Mouse (Mus musculus) forebrain, embryonic 11.5 days (tissue): ENCODE data around the gene Cipc. TPM values are rescaled to one million over a fixed set of nuclear protein-coding genes. Genes with fewer than 3 reads are reported as not detected.

Source experiments
- ATAC-seq: fragments of 200-750 bp; cut with Nextera tagmentation; replicated peaks from 2 replicates; pipeline ENCODE4 v1.8.0; 2017; ENCODE audit warnings: moderate TSS enrichment; ENCODE audit not compliant: low FRiP score
- DNase-seq: peaks from one replicate; pipeline ENCODE4 v3.0.0-alpha.2; 2017; ENCODE audit warnings: low spot score
- H3K27ac ChIP-seq: fragments of 300-500 bp; sonication (generic); 2 replicates; pipeline ENCODE4 v1.5.1; 2014; ENCODE audit warnings: low read depth, low read length
- H3K27me3 ChIP-seq: fragments of 300-500 bp; sonication (generic); 2 replicates; pipeline ENCODE4 v1.6.1; 2014; ENCODE audit warnings: mild to moderate bottlenecking, low read length, mixed read lengths; ENCODE audit not compliant: control insufficient read depth, insufficient read depth
- H3K36me3 ChIP-seq: fragments of 300-500 bp; sonication (generic); 2 replicates; pipeline ENCODE4 v1.6.1; 2014; ENCODE audit warnings: mild to moderate bottlenecking, low read length, moderate library complexity, mixed read lengths; ENCODE audit not compliant: control insufficient read depth, insufficient read depth
- H3K4me1 ChIP-seq: fragments of 300-500 bp; sonication (generic); replicated peaks from 2 replicates; pipeline ENCODE4 v1.6.1; 2014; ENCODE audit warnings: low read length, mixed read lengths; ENCODE audit not compliant: control insufficient read depth, insufficient read depth
- H3K4me2 ChIP-seq: fragments of 300-500 bp; sonication (generic); 2 replicates; pipeline ENCODE4 v1.6.1; 2014; ENCODE audit warnings: low read depth, mild to moderate bottlenecking, low read length, moderate library complexity, mixed read lengths; ENCODE audit not compliant: severe bottlenecking
- H3K4me3 ChIP-seq: fragments of 300-500 bp; sonication (generic); 2 replicates; pipeline ENCODE4 v1.5.1; 2014; ENCODE audit warnings: low read depth, low read length
- H3K9ac ChIP-seq: fragments of 300-500 bp; sonication (generic); 2 replicates; pipeline ENCODE4 v1.6.1; 2014; ENCODE audit warnings: low read length
- H3K9me3 ChIP-seq: fragments of 300-500 bp; sonication (generic); 2 replicates; pipeline ENCODE4 v1.6.1; 2016; ENCODE audit warnings: low read length, mixed read lengths; ENCODE audit not compliant: control insufficient read depth
- WGBS: fragments of 180-500 bp; shearing (Covaris S2); extraction: QIAGEN DNeasy Blood & Tissue Kit; methylation state at CpG from one replicate; pipeline ENCODE4 v1.1.7; 2014; 5-methylcytosine and 5-hydroxymethylcytosine counted together
- polyA plus RNA-seq: library from polyadenylated mRNA; unstranded; fragments of >200 nt; fragmentation: Nextera tagmentation; extraction: Ambion mirVana; gene quantifications from 2 replicates; pipeline ENCODE4 v1.2.1, GENCODE M21; 2014

The Cipc gene
- polyA plus RNA-seq, 1 experiment from 2014 or later, result 48.7 TPM

DNA sequence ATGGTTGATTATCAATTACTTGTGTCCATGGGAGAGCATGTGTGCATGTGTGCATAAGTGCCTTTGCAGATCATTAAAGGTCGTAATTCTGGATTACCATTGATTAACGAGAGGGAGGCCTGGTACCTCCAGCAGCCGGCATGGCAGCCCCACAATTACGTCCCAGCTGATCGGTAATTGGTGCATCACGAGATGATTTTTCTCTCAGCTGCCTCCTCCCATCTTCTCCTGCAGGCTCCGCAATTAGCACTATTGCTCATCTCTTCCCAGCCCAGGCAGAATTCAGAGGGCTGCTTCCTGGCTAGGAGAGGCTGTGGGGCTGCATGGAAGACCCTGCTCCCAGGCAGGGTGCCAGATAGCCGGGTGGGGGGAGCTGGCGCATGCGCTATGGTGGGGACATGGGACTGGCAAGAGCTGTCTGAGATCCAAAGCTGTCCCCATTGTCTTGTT, 35.3 kb upstream of the Cipc start:
- DNase-seq (peak; percentile 68), ATAC-seq (peak; percentile 71)
- Histone ChIP-seq H3K4me2 (no peak overlapping the region), H3K9me3 (no peaks in the 10 kb centered on the region), H3K27ac (peak overlapping the region; percentile 82), H3K27me3 (no peaks in the 10 kb centered on the region), H3K4me3 (no peak overlapping the region), H3K9ac (no peak overlapping the region), H3K36me3 (no peaks in the 10 kb centered on the region), H3K4me1 (peaks cover 19% of the 10 kb centered on the region)
- 45% methylated on average over 10 of the region's 10 CpGs for WGBS

DNA sequence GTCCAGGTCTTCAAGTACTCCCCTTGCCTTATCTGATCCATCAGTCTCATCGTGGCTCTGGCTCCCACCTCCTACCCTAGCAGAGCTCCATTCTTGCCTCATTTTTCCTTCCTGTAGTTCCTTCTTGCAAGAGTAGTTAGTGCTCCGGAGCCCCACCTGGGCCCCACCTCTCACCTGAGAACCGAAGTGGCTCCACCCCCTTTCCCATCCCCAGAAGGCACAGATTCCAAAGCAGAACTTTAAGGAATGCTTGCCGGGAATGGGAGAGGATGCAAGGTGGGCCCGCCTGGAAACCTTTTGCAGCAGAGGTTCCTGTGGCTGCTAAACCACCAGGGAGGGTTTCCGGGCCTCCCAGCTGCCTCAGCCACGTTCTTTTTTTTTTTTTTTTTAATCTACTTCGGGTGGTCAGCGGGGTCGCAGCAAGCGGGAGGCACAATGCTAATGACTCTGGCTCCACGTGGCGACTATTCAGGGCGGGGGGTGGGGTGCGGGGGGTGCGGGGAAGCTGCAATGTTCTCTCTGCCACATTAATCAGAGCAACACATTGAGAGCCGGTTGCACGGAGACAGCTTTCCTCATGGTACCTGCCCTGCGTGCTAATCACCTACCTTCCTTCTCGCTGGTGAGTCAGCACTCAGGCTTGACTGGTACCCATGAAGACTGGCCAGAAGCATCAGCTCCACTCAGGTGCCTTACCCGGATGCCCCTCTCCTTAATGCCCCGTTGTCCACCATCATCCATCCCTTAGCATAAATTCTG, 34.3 kb upstream of the Cipc start:
- 9% methylated on average over 22 of the region's 22 CpGs for WGBS
- Histone ChIP-seq H3K27me3 (no peaks in the 10 kb centered on the region), H3K9ac (peak overlapping the region; percentile 35; the same call in 1 of the 2 replicates), H3K36me3 (no peaks in the 10 kb centered on the region), H3K27ac (peak overlapping the region; percentile 82), H3K9me3 (no peaks in the 10 kb centered on the region), H3K4me3 (no peak overlapping the region), H3K4me2 (peak overlapping the region; percentile 24), H3K4me1 (peaks cover 19% of the 10 kb centered on the region)
- DNase-seq, result no peak
- ATAC-seq, result peak; percentile 29

DNA sequence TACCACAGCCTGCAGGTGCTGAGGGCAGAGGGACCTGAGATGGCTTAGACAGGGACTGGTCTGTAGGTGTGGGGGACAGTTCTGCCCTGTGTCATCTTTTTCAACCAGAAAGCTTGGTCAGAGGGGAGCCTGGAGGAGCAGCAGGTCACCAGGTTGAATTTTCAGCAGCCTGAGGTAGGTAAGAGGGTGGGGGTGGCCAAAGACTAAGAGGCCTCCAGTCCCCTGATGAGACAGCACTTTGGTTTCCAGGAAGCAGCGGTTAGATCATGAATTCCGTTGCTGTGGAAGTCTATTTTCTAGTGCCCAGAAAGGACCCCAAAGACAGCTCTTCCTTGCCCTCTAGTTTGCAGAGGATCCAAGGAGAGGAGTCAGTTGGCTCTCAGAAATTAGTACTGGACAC, 32.5 kb upstream of the Cipc start:
- Histone ChIP-seq H3K9me3 (no peaks in the 10 kb centered on the region), H3K27me3 (no peaks in the 10 kb centered on the region), H3K27ac (no peak overlapping the region), H3K36me3 (no peaks in the 10 kb centered on the region), H3K9ac (no peak overlapping the region), H3K4me3 (no peak overlapping the region), H3K4me2 (no peak overlapping the region), H3K4me1 (peaks cover 20% of the 10 kb centered on the region)
- no peak for ATAC-seq
- whole genome bisulfite sequencing, result 74% methylated on average over 2 of the region's 2 CpGs
- no peak for DNase-seq

DNA sequence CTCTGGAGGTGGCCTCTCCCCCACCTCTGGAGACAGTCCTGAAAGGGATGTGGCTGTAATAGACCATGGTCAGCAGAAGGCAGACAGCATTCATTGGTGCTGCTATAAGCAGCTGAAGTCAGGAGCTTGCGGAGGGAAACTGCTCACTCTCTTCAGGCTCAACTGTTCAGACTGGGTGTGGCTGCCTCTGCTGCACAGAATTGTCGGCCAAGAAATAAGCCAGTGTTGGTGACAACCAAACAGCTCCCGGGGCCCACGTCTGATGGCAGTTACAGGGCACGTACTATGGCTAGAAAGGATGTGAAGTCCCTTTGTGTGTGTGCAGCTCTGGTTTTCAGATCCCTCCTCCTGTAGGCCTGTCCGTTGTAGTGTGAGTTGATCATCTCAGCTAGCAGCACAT, 32.1 kb upstream of the Cipc start:
- Histone ChIP-seq H3K4me1 (peaks cover 20% of the 10 kb centered on the region), H3K4me2 (no peak overlapping the region), H3K9ac (no peak overlapping the region), H3K9me3 (no peaks in the 10 kb centered on the region), H3K27me3 (no peaks in the 10 kb centered on the region), H3K4me3 (no peak overlapping the region), H3K27ac (no peak overlapping the region), H3K36me3 (no peaks in the 10 kb centered on the region)
- 75% methylated on average over 6 of the region's 6 CpGs for WGBS
- ATAC-seq (no peak), DNase-seq (no peak)

DNA sequence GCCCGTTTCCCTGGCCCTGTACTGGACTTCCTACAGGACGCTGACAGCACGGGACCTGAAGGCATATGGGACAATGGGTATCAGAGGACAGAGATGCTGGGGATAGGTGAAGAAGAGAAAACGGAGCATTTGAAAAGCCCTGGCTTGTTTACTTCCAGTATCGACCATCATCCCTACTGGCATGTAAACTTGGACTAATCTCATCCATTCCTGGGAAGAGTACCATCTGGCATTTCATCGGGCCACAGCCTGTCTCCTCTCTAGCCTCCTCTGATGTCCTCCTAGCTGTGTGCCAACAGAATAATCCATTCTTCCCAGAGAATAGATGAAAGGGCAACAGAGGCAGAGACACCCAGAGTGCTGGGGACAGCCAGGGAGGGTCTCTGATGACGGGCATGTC, 31.2 kb upstream of the Cipc start:
- Histone ChIP-seq H3K36me3 (no peaks in the 10 kb centered on the region), H3K4me1 (peaks cover 16% of the 10 kb centered on the region), H3K4me2 (no peak overlapping the region), H3K27me3 (no peaks in the 10 kb centered on the region), H3K9me3 (no peaks in the 10 kb centered on the region), H3K27ac (no peak overlapping the region), H3K9ac (no peak overlapping the region), H3K4me3 (no peak overlapping the region)
- DNase-seq (no peak), ATAC-seq (no peak)
- 82% methylated on average over 7 of the region's 7 CpGs for WGBS

DNA sequence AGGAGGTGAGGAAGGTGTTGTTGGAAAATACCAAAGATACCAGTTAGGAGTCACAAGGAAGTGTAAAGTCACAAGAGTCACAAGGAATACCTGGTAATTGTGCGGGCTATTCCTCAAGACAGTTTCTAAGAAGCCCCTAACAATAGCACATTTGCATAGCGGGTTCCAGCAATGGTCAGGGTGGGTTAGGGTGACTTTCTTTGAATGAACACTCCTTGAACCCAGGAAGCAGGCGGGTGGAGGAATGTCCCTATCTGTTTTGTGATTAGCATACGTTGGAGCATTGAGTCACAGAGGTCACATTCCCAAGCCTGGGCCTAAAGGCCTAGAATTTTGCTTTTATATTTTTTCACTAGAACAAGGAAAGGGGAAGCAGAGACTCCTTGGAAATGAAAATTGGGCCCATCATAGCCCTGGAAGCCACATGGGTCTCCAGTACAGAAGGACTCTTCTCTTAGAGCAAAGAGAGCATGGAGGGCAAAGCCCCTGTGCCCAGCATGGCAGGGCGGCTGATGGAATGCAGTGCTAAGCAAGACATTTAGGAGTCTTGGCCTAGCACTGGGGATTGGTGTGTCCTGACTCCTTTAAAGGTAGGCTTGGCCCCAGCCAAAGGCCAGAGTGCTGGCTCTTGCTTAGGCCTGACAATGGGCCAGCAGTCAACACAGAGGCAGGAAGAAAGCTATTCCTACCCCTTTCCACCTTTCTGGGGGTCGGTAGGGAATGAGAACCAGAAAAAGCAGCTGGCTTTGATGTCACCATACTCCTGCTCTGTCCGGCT, 29.9 kb upstream of the Cipc start:
- peaks cover 8% of the 10 kb centered on the region for H3K4me1 ChIP-seq
- ATAC-seq (no peak), DNase-seq (no peak)
- no peaks in the 10 kb centered on the region for H3K9me3 ChIP-seq
- no peaks in the 10 kb centered on the region for H3K36me3 ChIP-seq
- no peak overlapping the region for H3K4me2 ChIP-seq
- H3K9ac ChIP-seq, result no peak overlapping the region
- H3K4me3 ChIP-seq, result no peak overlapping the region
- no peak overlapping the region for H3K27ac ChIP-seq
- WGBS, result 84% methylated on average over 7 of the region's 7 CpGs
- H3K27me3 ChIP-seq, result no peaks in the 10 kb centered on the region

DNA sequence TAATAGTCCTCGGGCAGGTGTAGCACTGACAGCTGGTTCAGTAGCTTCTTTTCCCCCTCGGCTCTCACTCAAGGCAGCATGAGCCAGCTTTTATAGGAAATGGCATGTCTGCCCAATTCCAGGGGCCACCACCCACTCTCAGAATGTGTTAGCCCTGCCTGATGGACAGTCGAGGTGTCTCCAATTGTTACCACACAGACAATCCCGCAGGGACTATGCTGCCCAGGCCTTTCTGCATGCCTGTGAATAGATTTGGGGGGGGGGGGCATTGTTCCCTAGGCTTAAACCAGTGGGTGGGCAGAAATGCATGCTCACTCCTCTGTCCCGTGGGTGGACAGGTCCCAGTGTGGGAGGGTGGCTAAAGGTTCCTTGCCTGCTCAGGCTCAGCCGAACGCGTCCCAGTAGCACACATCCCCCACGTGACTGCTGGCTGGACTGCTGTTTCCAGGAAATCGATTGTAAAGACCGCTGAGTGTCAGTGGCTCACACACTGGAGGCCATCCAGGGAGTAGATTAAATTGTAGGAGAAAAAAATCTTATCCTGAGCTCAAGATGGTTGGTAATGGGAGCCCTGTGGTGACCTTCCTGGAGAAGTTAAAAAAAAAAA, 28.4 kb upstream of the Cipc start:
- Histone ChIP-seq H3K4me2 (no peak overlapping the region), H3K9ac (no peak overlapping the region), H3K9me3 (no peaks in the 10 kb centered on the region), H3K27ac (no peak overlapping the region), H3K4me3 (no peak overlapping the region), H3K4me1 (peaks cover 3% of the 10 kb centered on the region; the same call in 1 of the 2 replicates), H3K27me3 (no peaks in the 10 kb centered on the region), H3K36me3 (no peaks in the 10 kb centered on the region)
- no peak for DNase-seq
- ATAC-seq, result peak; percentile 49; the same call in 1 of the 2 replicates
- WGBS, result 32% methylated on average over 11 of the region's 11 CpGs

DNA sequence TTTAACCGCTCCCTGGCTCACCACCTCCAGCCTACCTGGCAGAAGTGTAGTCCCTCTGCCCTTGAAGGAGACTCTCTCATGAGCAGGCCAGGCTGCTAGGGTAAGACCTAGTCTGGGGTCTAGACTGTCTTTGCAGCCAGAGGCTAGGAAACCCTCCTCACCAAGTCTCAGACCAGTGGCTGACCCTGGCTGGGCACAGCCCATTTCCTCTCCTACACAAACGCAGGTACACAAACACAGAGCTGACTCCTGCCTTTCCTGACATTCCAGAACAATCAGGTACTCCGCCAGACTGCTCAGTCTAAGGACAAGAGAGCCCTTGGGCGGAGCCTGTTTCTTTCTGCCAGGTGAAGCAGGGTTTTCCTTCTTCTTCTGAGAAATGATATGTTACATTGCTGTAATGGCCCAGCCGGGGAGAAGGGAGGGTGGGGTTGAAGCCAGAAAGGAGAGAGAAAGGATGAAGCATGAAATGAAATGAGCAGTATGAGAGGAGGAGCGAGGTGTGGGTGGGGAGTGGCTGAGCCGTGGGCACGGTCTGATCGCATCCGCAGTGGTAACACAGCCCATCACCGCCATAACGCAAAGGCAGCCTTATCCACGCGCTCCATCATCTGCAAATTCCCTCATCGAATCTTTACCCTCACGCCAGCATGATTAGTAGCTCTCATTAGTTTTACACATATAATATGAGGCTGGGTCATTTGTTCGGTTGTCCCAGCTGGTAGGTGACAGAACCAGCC, 27.7 kb upstream of the Cipc start:
- H3K9me3 ChIP-seq, result no peaks in the 10 kb centered on the region
- H3K9ac ChIP-seq, result no peak overlapping the region
- H3K4me3 ChIP-seq, result no peak overlapping the region
- DNase-seq, result no peak
- WGBS, result 80% methylated on average over 17 of the region's 17 CpGs
- peaks cover 3% of the 10 kb centered on the region; the same call in 1 of the 2 replicates for H3K4me1 ChIP-seq
- no peaks in the 10 kb centered on the region for H3K27me3 ChIP-seq
- no peak for ATAC-seq
- H3K4me2 ChIP-seq, result no peak overlapping the region
- no peaks in the 10 kb centered on the region for H3K36me3 ChIP-seq
- H3K27ac ChIP-seq, result no peak overlapping the region
